Mouse (Mus musculus) liver, embryonic 14.5 days (tissue): ENCODE results near the gene Lsm7.

Source experiments
- CTCF ChIP-seq: IDR thresholded peaks from 2 replicates; pipeline ENCODE4 v1.5.1; 2016; ENCODE audit warnings: antibody characterized with exemption, low read depth, control low read depth
- EP300 ChIP-seq: IDR thresholded peaks from 2 replicates; pipeline ENCODE4 v1.6.1; 2016; ENCODE audit warnings: antibody characterized with exemption, low read depth

GRCm38 (mm10) chr10:80829359-80830278 is 25.4 kb downstream of the Lsm7 start:
- TF ChIP-seq CTCF: peak; percentile 13; the same call in 1 of the 2 replicates
- TF ChIP-seq EP300: no peak
